Comparison of ENCODE assay signal across 25 mouse cellular contexts in genomic region chr6:120746416-120746815, GRCm38 (mm10). TPM values are rescaled to one million over a fixed set of nuclear protein-coding genes. Genes with fewer than 3 reads are reported as not detected.
DNase-seq lines count a peak whose midpoint lies in the region; ATAC-seq and TF ChIP-seq lines count a peak whose summit lies in the region.
"Had no signal": no experiment of that assay in that cellular context is flagged by ENCODE, and none has a peak within 500 bp of the region (broad histone marks: within the 10 kb centered on the region; RNA-seq: fewer than 3 reads in every experiment).

No protein-coding gene starts in this region.

- H3K4me3 ChIP-seq in kidney, adult 2 months (ENCODE audit: insufficient read depth, low read depth, low read length) = no peak overlapping the region
- no peak overlapping the region for H3K4me3 ChIP-seq in kidney, embryonic 16.5 days (ENCODE audit: low read length)
- no peak overlapping the region for H3K4me3 ChIP-seq in kidney, embryonic 15.5 days (replicated peaks)
- H3K4me3 ChIP-seq: embryonic facial prominence, embryonic 10.5 days; embryonic facial prominence, embryonic 12.5 days; forebrain, embryonic 13.5 days had no signal

- intact Hi-C loops in heart, postnatal 36 days (cut with DNase I) = no loop called here

- H3K4me1 ChIP-seq in kidney, adult 2 months (ENCODE audit: control insufficient read depth, insufficient read depth, low read length) = peaks cover 35% of the 10 kb centered on the region
- 0 out of 2 replicates have a peak, but pooled peaks cover 3% of the 10 kb centered on the region for H3K4me1 ChIP-seq in kidney, embryonic 16.5 days (ENCODE audit: insufficient read depth, low read length)
- H3K4me1 ChIP-seq in kidney, embryonic 15.5 days = no peaks in the 10 kb centered on the region
- H3K4me1 ChIP-seq: embryonic facial prominence, embryonic 10.5 days; embryonic facial prominence, embryonic 12.5 days; forebrain, embryonic 13.5 days had no signal

- peak; percentile 46 for DNase-seq in heart, adult 11 months
- DNase-seq in heart, postnatal 36 days = no peak
- DNase-seq in kidney, adult 2 months = peak; percentile 72
- DNase-seq in kidney, adult 9 months = peak; percentile 73
- DNase-seq in kidney, postnatal 14 days = peak; percentile 21
- no peak for DNase-seq in kidney, adult 18-20 months
- DNase-seq: adrenal gland, adult 8-10 months; adrenal gland, postnatal 14 days; adrenal gland, postnatal 36 days; B cell, adult 2 months; cerebellum, adult 11-12 months; cerebellum, adult 2 months; cerebellum, adult 9-10 months; cerebellum, postnatal 10 days; cerebellum, postnatal 25 days had no signal

- TF ChIP-seq CTCF in kidney, adult 2 months (conservative IDR thresholded peaks at IDR 0.05; ENCODE audit: insufficient read depth, insufficient read length, low read depth, low read length) = no peak

- no peak for ATAC-seq in kidney, embryonic 16.5 days (ENCODE audit: low FRiP score, low TSS enrichment)
- ATAC-seq in kidney, embryonic 15.5 days (replicated peaks; ENCODE audit: low FRiP score) = no peak
- ATAC-seq: activated CD4-positive, CD25-positive, alpha-beta regulatory T cell, adult 4 months; CD4-positive, CD25-positive, alpha-beta regulatory T cell, adult 4 months; forebrain, embryonic 13.5 days; Patski had no signal

- TF ChIP-seq POLR2A in kidney, adult 2 months (IDR thresholded peaks at IDR 0.05; ENCODE audit: low read depth, low read length) = no peak

- 49% methylated on average over 2 of the region's 2 CpGs for WGBS in kidney, adult 2 months
- WGBS in kidney, embryonic 16.5 days = 80% methylated on average over 2 of the region's 2 CpGs
- 80% methylated on average over 2 of the region's 2 CpGs for WGBS in kidney, embryonic 15.5 days

- peak overlapping the region; percentile 90 for H3K27ac ChIP-seq in kidney, adult 2 months (ENCODE audit: insufficient read depth, low read depth, low read length)
- no peak overlapping the region for H3K27ac ChIP-seq in kidney, embryonic 16.5 days (ENCODE audit: low read length)
- H3K27ac ChIP-seq in kidney, embryonic 15.5 days = no peak overlapping the region
- H3K27ac ChIP-seq: embryonic facial prominence, embryonic 10.5 days; embryonic facial prominence, embryonic 12.5 days; forebrain, embryonic 13.5 days had no signal

- H3K4me2 ChIP-seq in kidney, embryonic 16.5 days (replicated peaks; ENCODE audit: low read depth, low read length) = no peak overlapping the region
- H3K4me2 ChIP-seq in kidney, embryonic 15.5 days = no peak overlapping the region
- H3K4me2 ChIP-seq: embryonic facial prominence, embryonic 12.5 days; forebrain, embryonic 13.5 days had no signal

- no peaks in the 10 kb centered on the region for H3K36me3 ChIP-seq in kidney, adult 2 months (ENCODE audit: control insufficient read depth, insufficient read depth, low read length)
- H3K36me3 ChIP-seq in kidney, embryonic 16.5 days (ENCODE audit: insufficient read depth, low read length) = no peaks in the 10 kb centered on the region
- no peaks in the 10 kb centered on the region for H3K36me3 ChIP-seq in kidney, embryonic 15.5 days
- H3K36me3 ChIP-seq: embryonic facial prominence, embryonic 12.5 days; G1E had no signal

- no peaks in the 10 kb centered on the region for H3K27me3 ChIP-seq in kidney, adult 2 months (replicated peaks; ENCODE audit: control insufficient read depth, insufficient read depth, low read length)
- no peaks in the 10 kb centered on the region for H3K27me3 ChIP-seq in kidney, embryonic 16.5 days (ENCODE audit: insufficient read depth, low read length)
- no peaks in the 10 kb centered on the region for H3K27me3 ChIP-seq in kidney, embryonic 15.5 days
- H3K27me3 ChIP-seq: CH12.LX; embryonic facial prominence, embryonic 12.5 days; forebrain, embryonic 13.5 days had no signal

- H3K9me3 ChIP-seq in kidney, embryonic 16.5 days (ENCODE audit: low read length) = no peaks in the 10 kb centered on the region
- no peaks in the 10 kb centered on the region for H3K9me3 ChIP-seq in kidney, embryonic 15.5 days (replicated peaks)
- H3K9me3 ChIP-seq: embryonic facial prominence, embryonic 10.5 days; embryonic facial prominence, embryonic 12.5 days; forebrain, embryonic 13.5 days; G1E had no signal

- H3K9ac ChIP-seq in kidney, embryonic 16.5 days (replicated peaks; ENCODE audit: low read length) = no peak overlapping the region
- H3K9ac ChIP-seq in kidney, embryonic 15.5 days = no peak overlapping the region
- H3K9ac ChIP-seq: embryonic facial prominence, embryonic 12.5 days; forebrain, embryonic 13.5 days had no signal

RNA-seq across cellular contexts. Expression of gene Slc25a18, which starts 27.0 kb away (rescaled TPM):
- total RNA-seq in heart, postnatal 36 days (2021) = under 1 TPM in 1 of 2 experiments, not detected in 1; 0.25 TPM
- polyA plus RNA-seq in kidney, adult 2 months (2012; rRNA removed) = 0.03 and 0.08 TPM in 2 replicates
- polyA plus RNA-seq in kidney, embryonic 16.5 days (2015; fragmentation: Nextera tagmentation; extraction: Ambion mirVana) = 0.09 and 0.16 TPM in 2 replicates
- 0.13 TPM in 1 of 2 replicates, not detected in the other for polyA plus RNA-seq in kidney, embryonic 15.5 days (2015; fragmentation: Nextera tagmentation; extraction: Ambion mirVana)
- polyA plus RNA-seq: G1E had no signal

Comparison
In these comparisons a context has a peak if more than half of its experiments do, and no peak if none do; other contexts are left out.
1. DNase-seq: peak in heart, adult 11 months (single experiment), kidney, adult 2 months (single experiment), kidney, adult 9 months (single experiment) and kidney, postnatal 14 days (single experiment); none in heart, postnatal 36 days (0 of 2) and kidney, adult 18-20 months (single experiment).